Mouse (Mus musculus): ENCODE measurements around the gene Klra17.
"Not testable (repeated sequence)": the region's sequence is repeated elsewhere in the genome, so short reads cannot be mapped to it uniquely, and the experiment has no call there.

Gene Klra17
- long read RNA-seq, experiment 1, result 0 reads
- long read RNA-seq, experiment 2, result 0 reads

DNA sequence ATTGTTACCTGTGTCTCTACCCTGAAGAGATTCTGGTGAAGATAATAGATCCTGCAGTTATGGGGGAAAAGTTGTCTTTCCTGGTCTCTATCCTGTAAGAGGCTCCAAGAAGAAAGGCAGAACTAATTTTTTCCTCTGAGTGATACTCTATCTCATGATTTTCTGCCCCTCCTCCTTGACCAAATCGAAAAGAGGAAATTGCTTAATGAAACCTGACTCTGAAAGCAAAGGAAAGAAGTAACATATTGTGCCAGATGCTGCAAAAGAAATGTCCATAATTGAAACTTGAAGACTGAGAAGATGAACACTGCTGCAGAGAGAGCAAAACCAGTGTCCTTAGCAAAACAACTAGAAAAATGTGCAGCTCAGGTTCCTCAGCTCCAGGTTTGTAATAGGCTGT, at the start of gene Klra17:
TSS of gene Klra17 (minus strand) at position 124 of the 400 bp plus-strand sequence.
- intact Hi-C loops (cut with DNase I), result no loop called here

- intact Hi-C loops (cut with DNase I), result not testable (repeated sequence)
These were observed 41.0 kb upstream of the Klra17 start, which contains the start of gene Klra5 for GRCm38 (mm10) chr6:129917476-129917946. Klra5 (minus strand) TSS chr6:129917650.

DNA sequence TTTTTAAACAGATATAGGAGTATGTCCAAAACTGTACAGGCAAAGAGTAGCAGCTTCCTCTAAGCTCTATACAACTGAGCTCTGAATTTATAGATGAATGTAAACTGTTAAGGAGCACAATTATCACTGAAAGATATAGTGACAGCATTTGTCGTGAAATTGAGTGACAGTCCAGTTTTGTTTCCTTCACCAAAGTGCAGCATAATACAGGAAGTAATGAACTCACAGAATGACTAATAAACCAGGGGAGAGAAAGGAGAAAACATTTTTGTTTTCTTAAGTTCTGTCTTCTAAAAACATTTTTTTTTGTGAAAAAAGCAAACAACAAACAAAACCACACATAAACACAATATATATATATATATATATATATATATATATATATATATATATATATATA, 40.5 kb upstream of the Klra17 start:
- intact Hi-C loops (cut with DNase I), result no loop called here

GRCm38 (mm10) chr6:129882525-129882924, 6.1 kb upstream of the Klra17 start:
- intact Hi-C loops (cut with DNase I), result no loop called here

DNA sequence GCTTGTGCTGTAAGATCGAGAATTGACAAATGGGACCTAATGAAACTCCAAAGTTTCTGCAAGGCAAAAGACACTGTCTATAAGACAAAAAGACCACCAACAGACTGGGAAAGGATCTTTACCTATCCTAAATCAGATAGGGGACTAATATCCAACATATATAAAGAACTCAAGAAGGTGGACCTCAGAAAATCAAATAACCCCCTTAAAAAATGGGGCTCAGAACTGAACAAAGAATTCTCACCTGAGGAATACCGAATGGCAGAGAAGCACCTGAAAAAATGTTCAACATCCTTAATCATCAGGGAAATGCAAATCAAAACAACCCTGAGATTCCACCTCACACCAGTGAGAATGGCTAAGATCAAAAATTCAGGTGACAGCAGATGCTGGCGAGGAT, 14.1 kb downstream of the Klra17 start, which contains the start of gene Gm17631:
TSS of gene Gm17631 (plus strand) at position 301 of the 400 bp plus-strand sequence.
- intact Hi-C loops (cut with DNase I), result not testable (repeated sequence)

DNA sequence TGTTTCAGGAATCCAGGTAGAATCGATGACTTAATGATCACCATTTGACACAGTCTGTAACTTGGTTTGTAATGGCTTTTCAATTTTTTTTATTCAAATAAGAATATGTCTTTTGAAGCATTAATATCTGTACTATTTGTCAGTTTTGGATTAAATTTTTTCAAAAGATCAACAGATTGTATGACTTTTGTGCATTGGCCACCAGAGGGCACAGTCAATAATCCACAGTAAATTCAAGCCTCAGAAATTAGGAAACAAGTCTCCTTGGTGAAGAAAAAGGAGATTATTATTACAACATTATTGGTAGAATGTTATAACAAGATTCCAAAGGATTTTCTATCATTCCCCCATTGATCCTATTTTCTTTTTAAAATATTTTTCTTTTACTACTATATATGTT, 50.9 kb downstream of the Klra17 start:
- intact Hi-C loops (cut with DNase I), result loop anchor here (10.0 kb wide), 2 partner anchors 241 to 1529 kb away; partner anchors contain the start of gene Styk1

DNA sequence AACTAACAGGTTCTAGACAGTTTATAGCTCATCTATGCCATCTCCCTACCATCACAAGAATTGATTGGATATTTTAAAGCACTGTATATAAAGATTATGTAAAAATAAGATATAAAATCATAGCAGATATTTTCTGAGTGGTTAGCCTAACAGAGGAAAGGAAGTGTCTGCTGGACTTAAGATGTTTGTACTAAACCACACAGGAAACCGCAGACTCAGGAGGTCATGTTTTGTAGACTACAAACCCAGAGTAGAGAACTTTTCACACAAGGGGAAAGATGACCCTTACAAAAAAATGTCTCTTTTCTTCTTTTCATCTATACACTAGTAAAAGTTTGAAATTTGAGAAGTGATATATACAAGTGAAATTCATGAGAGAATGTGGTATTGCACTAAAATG, 52.5 kb downstream of the Klra17 start:
- intact Hi-C loops (cut with DNase I), result loop anchor here (5.0 to 10.0 kb wide), 3 partner anchors 37 to 1531 kb away; partner anchors contain the start of gene Styk1

- intact Hi-C loops (cut with DNase I), result no loop called here
These were observed 58.7 kb downstream of the Klra17 start for GRCm38 (mm10) chr6:129817731-129818130.

DNA sequence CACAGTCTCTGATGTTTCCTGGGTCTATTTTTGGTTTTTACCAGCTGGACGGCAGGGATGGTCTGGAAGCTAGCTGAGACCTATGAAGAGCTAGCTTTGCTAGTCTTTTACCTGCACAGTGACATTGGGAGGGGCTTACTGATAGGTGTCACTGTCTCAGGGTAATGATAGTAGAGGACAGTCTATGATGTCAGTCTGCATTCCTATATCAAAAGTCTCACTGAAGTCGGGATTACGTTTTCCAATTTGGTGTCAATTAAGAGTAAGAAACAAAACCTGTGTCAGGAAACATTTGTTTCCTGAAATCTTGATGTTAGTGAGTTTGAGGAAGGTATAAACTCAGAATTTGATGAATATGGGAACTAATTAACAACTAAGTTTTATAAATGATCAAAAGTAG, 92.3 kb downstream of the Klra17 start, which contains the start of gene Gm156:
TSS of gene Gm156 (minus strand) at position 101 of the 400 bp plus-strand sequence.
- intact Hi-C loops (cut with DNase I), result not testable (repeated sequence)
